Mouse (Mus musculus): ENCODE data around the gene Hk1.

Hk1 gene

GRCm38 (mm10) chr10:62316467-62316866 is 63.2 kb downstream of the Hk1 start:
- no peak for DNase-seq

GRCm38 (mm10) chr10:62313885-62314424 is 65.8 kb downstream of the Hk1 start:
- DNase-seq: no peak

- DNase-seq: no peak
Measured at GRCm38 (mm10) chr10:62313140-62313539, 66.6 kb downstream of the Hk1 start.

GRCm38 (mm10) chr10:62311464-62311863 is 68.2 kb downstream of the Hk1 start:
- peak; percentile 65 for DNase-seq

GRCm38 (mm10) chr10:62310259-62311039 is 69.3 kb downstream of the Hk1 start:
- no peak for DNase-seq

GRCm38 (mm10) chr10:62309593-62309992 is 70.1 kb downstream of the Hk1 start:
- no peak for DNase-seq

GRCm38 (mm10) chr10:62308896-62309491 is 70.7 kb downstream of the Hk1 start:
- no peak for DNase-seq

GRCm38 (mm10) chr10:62306483-62306882 is 73.2 kb downstream of the Hk1 start:
- DNase-seq: no peak

- no peak for DNase-seq
Measured at GRCm38 (mm10) chr10:62305090-62305489, 74.6 kb downstream of the Hk1 start.

GRCm38 (mm10) chr10:62300006-62300827 is 79.5 kb downstream of the Hk1 start:
- DNase-seq: peak; percentile 33

GRCm38 (mm10) chr10:62296086-62296872 is 83.4 kb downstream of the Hk1 start:
- DNase-seq: no peak

GRCm38 (mm10) chr10:62294112-62294511 is 85.6 kb downstream of the Hk1 start:
- DNase-seq: no peak

GRCm38 (mm10) chr10:62287460-62288124 is 92.1 kb downstream of the Hk1 start:
- DNase-seq: no peak

- no peak for DNase-seq
Measured at GRCm38 (mm10) chr10:62283206-62283792, 96.4 kb downstream of the Hk1 start.

GRCm38 (mm10) chr10:62282782-62283181 is 96.9 kb downstream of the Hk1 start:
- no peak for DNase-seq

GRCm38 (mm10) chr10:62279671-62280070 is 100.0 kb downstream of the Hk1 start:
- DNase-seq: no peak

GRCm38 (mm10) chr10:62279066-62279465 is 100.6 kb downstream of the Hk1 start:
- DNase-seq: no peak

GRCm38 (mm10) chr10:62277499-62278293 is 102.0 kb downstream of the Hk1 start:
- DNase-seq: no peak

- peak; percentile 94 for DNase-seq
Measured at GRCm38 (mm10) chr10:62275235-62275634, 104.5 kb downstream of the Hk1 start.

GRCm38 (mm10) chr10:62269278-62269677 is 110.4 kb downstream of the Hk1 start:
- no peak for DNase-seq

- DNase-seq: no peak
Measured at GRCm38 (mm10) chr10:62264299-62264698, 115.4 kb downstream of the Hk1 start.

All from lung, postnatal 14 days (tissue).